ENCODE assay signal across 8 mouse cellular contexts in genomic region chrX:41920574-41920973, GRCm38 (mm10). TPM values are rescaled to one million over a fixed set of nuclear protein-coding genes. Genes with fewer than 3 reads are reported as not detected.
DNase-seq lines count a peak whose midpoint lies in the region; ATAC-seq and TF ChIP-seq lines count a peak whose summit lies in the region.

Thoc2 (minus strand) TSS chrX:41920674.

- H3K9ac ChIP-seq in lung, embryonic 14.5 days: no peak within 1 kb of the TSS
- H3K9ac ChIP-seq in limb, embryonic 11.5 days (ENCODE audit: low read length): no peak within 1 kb of the TSS
- H3K9ac ChIP-seq in stomach, embryonic 14.5 days (replicated peaks; ENCODE audit: low read depth, low read length): no peak within 1 kb of the TSS

- no peak within 1 kb of the TSS for H3K4me2 ChIP-seq in lung, embryonic 14.5 days
- H3K4me2 ChIP-seq in limb, embryonic 11.5 days (ENCODE audit: low read depth, severe bottlenecking): no peak within 1 kb of the TSS
- H3K4me2 ChIP-seq in stomach, embryonic 14.5 days (replicated peaks; ENCODE audit: low read depth, low read length): no peak within 1 kb of the TSS

- H3K4me3 ChIP-seq in lung, embryonic 14.5 days (ENCODE audit: low read depth, low read length): no peak within 1 kb of the TSS
- no peak within 1 kb of the TSS for H3K4me3 ChIP-seq in embryonic fibroblast, embryonic 13.5 days (ENCODE audit: insufficient read depth, low read length)
- H3K4me3 ChIP-seq in limb, embryonic 11.5 days (ENCODE audit: low read depth, low read length): no peak within 1 kb of the TSS
- H3K4me3 ChIP-seq in stomach, embryonic 14.5 days (ENCODE audit: low read depth, low read length): no peak within 1 kb of the TSS

- no peaks in the 10 kb centered on the region for H3K4me1 ChIP-seq in lung, embryonic 14.5 days (ENCODE audit: insufficient read depth)
- H3K4me1 ChIP-seq in embryonic fibroblast, embryonic 13.5 days (ENCODE audit: control insufficient read depth, insufficient read depth, low read length): no peaks in the 10 kb centered on the region
- no peaks in the 10 kb centered on the region for H3K4me1 ChIP-seq in limb, embryonic 11.5 days (ENCODE audit: control insufficient read depth, insufficient read depth, low read length)
- no peaks in the 10 kb centered on the region for H3K4me1 ChIP-seq in stomach, embryonic 14.5 days (ENCODE audit: control insufficient read depth, insufficient read depth, low read length)

- TF ChIP-seq CTCF in lung, embryonic 14.5 days (IDR thresholded peaks at IDR 0.05; ENCODE audit: low read depth): no peak
- no peak for TF ChIP-seq CTCF in embryonic fibroblast, embryonic 13.5 days (IDR thresholded peaks at IDR 0.05; ENCODE audit: borderline replicate concordance, insufficient read depth, low read length)

- no peak for ATAC-seq in lung, embryonic 14.5 days (ENCODE audit: insufficient read depth)
- no peak for ATAC-seq in limb, embryonic 11.5 days (ENCODE audit: insufficient number of reproducible peaks, low FRiP score, low TSS enrichment, low read depth)
- ATAC-seq in stomach, embryonic 14.5 days (ENCODE audit: insufficient number of reproducible peaks, insufficient read depth, low FRiP score, low read depth): no peak

- WGBS in lung, embryonic 14.5 days: 91% methylated on average over 1 of the region's 1 CpGs
- WGBS in limb, embryonic 11.5 days: 82% methylated on average over 1 of the region's 1 CpGs
- 100% methylated on average over 1 of the region's 1 CpGs for WGBS in stomach, embryonic 14.5 days

- no peak for DNase-seq in lung, embryonic 14.5 days
- DNase-seq in lung, adult 18-20 months: no peak
- DNase-seq in heart, postnatal 10 days: no peak
- no peak for DNase-seq in limb, embryonic 11.5 days (ENCODE audit: low spot score)
- DNase-seq in ovary, postnatal 14 days (ENCODE audit: low spot score): no peak
- DNase-seq in urinary bladder, postnatal 10 days (ENCODE audit: low spot score): no peak

- no peak for TF ChIP-seq POLR2A in embryonic fibroblast, embryonic 13.5 days (IDR thresholded peaks at IDR 0.05; ENCODE audit: low read depth, low read length)

- H3K27ac ChIP-seq in lung, embryonic 14.5 days (ENCODE audit: low read depth): no peak within 1 kb of the TSS
- H3K27ac ChIP-seq in embryonic fibroblast, embryonic 13.5 days (ENCODE audit: insufficient read depth, low read length): no peak within 1 kb of the TSS
- no peak within 1 kb of the TSS for H3K27ac ChIP-seq in limb, embryonic 11.5 days (replicated peaks; ENCODE audit: low read depth, low read length)
- H3K27ac ChIP-seq in stomach, embryonic 14.5 days (ENCODE audit: low read length): no peak within 1 kb of the TSS

- no peaks in the 10 kb centered on the region for H3K27me3 ChIP-seq in lung, embryonic 14.5 days (ENCODE audit: insufficient read depth, low read length)
- no peaks in the 10 kb centered on the region for H3K27me3 ChIP-seq in limb, embryonic 11.5 days (ENCODE audit: control insufficient read depth, insufficient read depth, low read length)
- no peaks in the 10 kb centered on the region for H3K27me3 ChIP-seq in stomach, embryonic 14.5 days (ENCODE audit: control insufficient read depth, insufficient read depth, low read length)

- no peaks in the 10 kb centered on the region for H3K36me3 ChIP-seq in lung, embryonic 14.5 days (ENCODE audit: insufficient read depth)
- H3K36me3 ChIP-seq in limb, embryonic 11.5 days (ENCODE audit: control insufficient read depth, insufficient read depth, low read length): no peaks in the 10 kb centered on the region
- H3K36me3 ChIP-seq in stomach, embryonic 14.5 days (ENCODE audit: control insufficient read depth, insufficient read depth, low read length): no peaks in the 10 kb centered on the region

- intact Hi-C loops in heart, postnatal 10 days (cut with DNase I): no loop called here

- no peaks in the 10 kb centered on the region for H3K9me3 ChIP-seq in lung, embryonic 14.5 days (ENCODE audit: low read depth, low read length)
- no peaks in the 10 kb centered on the region for H3K9me3 ChIP-seq in limb, embryonic 11.5 days (ENCODE audit: control insufficient read depth, low read length)
- H3K9me3 ChIP-seq in stomach, embryonic 14.5 days (ENCODE audit: control insufficient read depth, low read depth, low read length): no peaks in the 10 kb centered on the region

RNA-seq across cellular contexts. Expression of gene Thoc2, which starts in this region (rescaled TPM):
- 87.6 and 89.0 TPM in 2 replicates for polyA plus RNA-seq in lung, embryonic 14.5 days (2014; fragmentation: Nextera tagmentation; extraction: Ambion mirVana)
- 91.7 and 102 TPM in 2 replicates for polyA plus RNA-seq in embryonic fibroblast, embryonic 13.5 days (2011; ENCODE audit: insufficient read length, low read depth, missing spikeins)
- 10 to 100 TPM; 35.1 to 39.9 TPM for total RNA-seq in heart, postnatal 10 days (2021)
- 91.8 and 98.1 TPM in 2 replicates for polyA plus RNA-seq in limb, embryonic 11.5 days (2014; fragmentation: Nextera tagmentation; extraction: Ambion mirVana)
- 110 and 111 TPM in 2 replicates for polyA plus RNA-seq in stomach, embryonic 14.5 days (2014; fragmentation: Nextera tagmentation; extraction: Ambion mirVana)
